Mouse (Mus musculus) urinary bladder, adult 18-20 months (tissue): ENCODE data around the gene Aldh1l1.

Experiments used
- DNase-seq, 2 experiments: peaks; one replicate each; pipeline ENCODE4 v3.0.0; 2022; ENCODE audit warnings: low spot score in 2 of 2, mixed read lengths in 2 of 2

Aldh1l1 gene

DNA sequence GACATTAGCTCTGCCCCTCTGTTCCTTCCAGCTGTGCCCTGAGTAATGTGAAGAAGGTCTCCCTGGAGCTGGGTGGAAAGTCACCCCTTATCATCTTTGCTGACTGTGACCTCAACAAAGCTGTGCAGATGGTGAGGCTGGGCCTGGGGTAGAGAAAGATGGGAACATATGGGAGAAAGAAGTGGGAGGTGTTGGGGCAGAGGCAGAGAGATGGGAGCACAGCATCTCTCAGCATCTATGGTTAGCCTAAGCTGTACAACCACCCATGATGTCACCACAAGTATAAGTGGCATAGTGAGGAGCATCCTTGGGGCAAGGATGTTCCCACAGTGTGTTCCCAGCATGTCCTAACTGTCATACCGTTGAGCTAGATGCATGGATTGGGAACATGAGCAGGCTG, 104.5 kb downstream of the Aldh1l1 start:
- no peak for DNase-seq

DNA sequence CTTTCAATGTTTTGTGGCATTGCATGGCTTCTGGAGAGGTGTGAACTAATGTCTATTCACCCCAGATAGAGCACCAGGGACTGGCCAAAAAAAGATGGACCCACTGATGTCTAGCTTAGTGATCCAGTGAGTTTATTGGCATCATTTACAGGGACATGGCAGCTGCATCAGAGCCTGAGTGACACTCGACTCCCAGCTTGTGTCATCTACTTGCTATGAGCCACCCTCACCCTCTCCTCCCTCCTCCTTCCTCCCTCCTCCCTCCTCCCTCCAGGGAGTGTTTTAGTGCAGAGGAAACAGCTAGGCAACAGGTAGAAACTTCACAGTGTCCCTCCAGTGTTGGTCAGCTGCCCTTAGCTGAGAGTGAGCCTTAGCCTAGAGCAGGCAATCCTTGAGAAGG, 108.7 kb downstream of the Aldh1l1 start:
- DNase-seq = no peak

DNA sequence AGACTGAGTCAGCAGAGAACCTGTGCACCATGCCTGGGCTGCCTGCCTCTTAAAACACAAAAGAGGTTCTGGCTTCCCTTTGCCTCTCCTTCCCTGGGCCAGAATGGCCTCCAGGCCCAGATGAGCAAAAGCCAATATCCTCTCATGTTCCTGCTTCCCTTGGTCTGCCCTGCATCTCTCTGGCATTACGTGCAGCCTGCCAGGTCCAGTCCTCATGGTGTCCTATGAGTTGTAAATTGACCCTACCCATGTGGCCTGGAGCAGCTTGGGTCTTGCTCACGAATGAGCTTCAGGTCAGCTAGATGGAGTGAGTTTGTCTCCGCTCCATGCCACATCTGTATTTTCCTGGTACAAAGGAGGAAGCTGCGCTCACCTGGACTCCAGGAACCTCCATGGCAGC, 110.8 kb downstream of the Aldh1l1 start:
- no peak for DNase-seq

DNA sequence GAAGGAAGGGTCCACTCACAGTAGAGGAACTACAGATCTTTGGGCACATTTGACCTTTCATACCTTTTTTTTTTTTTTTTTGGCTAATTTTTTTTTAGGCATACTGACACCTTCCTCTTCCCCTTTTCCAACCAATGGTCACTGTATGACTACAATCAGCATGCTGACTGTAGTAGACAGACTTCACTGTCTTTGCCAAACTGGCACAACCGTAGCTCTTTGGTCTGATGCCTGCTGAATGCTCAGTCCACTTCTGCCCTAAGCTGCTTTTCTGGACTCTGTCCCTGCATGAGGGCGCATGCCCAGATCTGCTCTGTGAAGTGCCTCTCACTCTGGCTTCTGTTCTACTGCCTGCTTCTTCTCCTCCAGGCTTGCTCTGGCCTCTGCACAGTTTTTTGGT, 111.4 kb downstream of the Aldh1l1 start:
- no peak for DNase-seq

DNA sequence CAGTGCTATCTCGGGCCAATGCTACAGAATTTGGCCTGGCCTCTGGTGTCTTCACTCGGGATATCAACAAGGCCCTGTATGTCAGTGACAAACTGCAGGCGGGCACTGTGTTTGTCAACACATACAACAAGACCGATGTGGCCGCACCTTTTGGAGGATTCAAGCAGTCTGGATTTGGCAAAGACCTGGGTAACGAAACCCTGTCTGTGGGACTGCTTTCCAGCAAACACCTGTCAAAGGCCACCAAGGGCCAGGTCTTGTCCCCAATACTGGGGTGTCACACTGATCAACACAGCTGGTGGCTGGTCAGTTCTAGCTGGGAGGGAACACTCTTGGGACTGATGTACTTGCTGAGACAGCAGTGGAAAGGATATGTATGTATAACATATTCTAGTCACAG, 112.0 kb downstream of the Aldh1l1 start:
- DNase-seq = no peak

DNA sequence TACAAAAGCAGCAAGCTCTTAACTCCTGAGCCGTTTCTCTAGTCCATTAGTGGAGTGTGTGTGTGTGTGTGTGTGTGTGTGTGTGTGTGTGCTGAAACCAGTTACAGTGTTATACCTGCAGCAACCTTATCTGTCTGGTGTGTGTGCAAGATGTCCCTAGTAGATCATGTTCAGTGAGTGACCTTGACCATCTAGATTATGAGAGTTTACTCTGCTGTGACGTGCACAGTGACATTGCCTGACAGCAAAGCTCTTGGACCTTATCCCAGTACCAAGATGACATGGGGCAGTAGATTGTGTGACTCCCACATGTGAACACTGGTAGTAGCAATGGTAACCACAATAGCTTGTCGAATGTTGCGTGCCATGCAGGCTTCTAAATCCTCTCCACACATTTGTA, 114.1 kb downstream of the Aldh1l1 start:
- DNase-seq = no peak

DNA sequence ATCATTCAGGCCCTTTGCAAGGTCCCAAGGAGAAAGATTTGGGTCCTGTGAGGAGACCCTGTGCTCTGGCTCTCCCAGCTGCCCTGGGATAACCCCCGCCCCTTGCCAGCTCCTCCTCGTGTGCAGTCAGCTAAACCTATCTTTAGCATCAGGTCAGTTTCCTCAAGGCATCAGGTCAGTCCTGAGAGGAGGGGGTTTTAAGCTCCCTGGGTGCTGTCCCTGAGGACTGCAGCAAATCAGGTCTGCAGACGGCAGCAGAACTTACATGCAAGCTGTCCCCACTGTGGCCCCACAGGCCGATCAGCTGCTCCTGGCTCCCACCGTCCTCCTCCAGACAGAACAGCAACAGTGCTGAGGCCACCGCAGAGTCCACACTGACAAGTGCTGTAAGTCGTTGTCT, 115.5 kb downstream of the Aldh1l1 start:
- DNase-seq = no peak

DNA sequence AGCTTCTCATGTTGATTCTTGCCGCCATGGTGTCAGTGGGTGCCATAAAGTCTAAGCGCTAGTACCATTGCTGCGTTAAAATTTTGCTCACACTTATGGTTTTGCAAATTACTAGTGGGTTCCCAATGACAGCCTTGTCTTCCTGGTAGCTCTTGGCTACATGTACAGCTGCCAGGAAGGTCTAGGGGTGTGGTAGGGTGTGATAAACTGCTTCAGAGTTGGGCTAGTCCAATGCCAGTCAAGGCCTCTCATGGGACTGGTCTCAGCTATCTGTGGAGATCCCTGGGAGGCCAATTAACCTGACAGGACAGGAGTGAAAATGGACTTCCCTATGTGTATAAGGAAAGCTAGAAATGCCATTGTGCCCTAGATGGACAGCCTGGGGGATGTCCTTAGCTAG, 116.1 kb downstream of the Aldh1l1 start:
- DNase-seq = no peak

DNA sequence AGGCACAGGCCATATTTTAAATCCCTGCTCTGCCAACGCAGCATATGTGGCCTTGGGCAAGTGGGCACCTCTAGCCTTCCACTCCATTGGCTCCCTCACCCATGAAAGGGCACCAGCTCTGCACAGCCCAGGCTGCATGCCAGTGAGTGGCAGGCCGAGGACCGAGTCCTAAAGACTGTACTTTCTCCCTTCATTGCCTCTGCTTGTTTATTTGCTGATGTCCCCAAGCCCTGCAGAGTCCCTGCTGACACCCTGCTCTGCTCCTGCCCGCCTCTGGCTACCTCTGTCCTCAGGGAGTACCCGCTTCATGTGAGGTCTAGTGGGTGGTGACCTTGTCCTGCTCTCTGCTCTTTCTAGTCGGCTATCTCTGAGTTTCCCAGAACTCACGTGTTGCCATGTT, 116.9 kb downstream of the Aldh1l1 start:
- DNase-seq = no peak

DNA sequence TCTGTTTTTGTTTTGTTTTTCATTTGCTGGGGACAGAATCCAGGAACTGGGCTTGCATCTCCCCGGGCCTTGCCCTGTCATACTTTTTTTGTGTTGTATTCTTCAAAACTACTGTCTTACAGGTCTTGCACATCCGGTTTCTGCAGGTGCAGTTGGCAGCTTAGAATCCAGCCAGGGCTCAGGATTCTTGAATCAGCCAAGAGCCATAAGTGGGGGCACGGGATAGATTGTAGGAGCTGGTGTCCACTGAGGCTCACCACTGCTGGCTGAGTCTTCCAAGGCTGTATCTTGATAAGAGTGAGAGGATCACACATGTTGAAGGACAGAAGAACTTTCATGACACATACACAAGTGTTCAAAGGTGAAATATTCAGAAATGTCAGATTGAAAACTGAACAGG, 117.9 kb downstream of the Aldh1l1 start:
- DNase-seq = no peak

DNA sequence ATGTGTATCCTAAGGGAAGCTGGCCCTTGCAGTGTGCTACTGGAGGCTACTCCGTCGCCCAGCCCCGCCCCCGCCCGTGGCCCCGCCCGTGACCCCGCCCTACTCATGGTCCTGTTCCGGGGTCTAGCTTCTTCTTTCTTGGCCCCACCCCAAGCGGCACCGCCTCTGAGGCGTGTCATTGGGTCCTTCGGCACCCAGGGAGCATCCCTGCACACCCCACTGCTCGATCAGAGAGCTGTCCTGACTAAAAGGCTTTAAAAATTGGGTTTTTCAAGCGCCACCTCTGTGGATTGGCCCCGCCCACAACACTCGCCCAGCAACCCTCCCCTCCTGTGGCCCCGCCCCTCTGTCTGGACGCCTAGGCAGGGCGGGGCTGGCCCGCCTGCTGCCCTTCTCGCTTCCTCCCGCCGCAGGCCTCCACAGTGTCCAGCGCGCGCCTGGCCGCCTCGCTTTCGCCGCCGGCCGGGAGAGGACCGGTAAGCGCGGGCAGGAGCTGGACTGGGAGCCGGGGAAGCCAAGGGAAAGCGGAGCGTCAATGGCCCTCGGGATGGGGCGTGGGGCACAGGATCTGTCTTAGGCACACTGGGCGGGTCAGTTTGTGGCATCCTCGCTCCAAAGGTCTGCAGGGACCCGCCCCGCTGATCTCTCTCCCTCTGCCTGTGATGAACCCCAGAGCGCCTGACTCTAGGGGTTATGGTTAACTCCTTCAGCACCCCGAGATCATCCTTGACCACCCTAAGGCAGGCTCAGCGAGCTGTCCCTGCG, 118.5 kb downstream of the Aldh1l1 start, which contains the start of gene Slc41a3:
Gene Slc41a3, plus strand, starts transcription at position 193 of the 765 bp plus-strand sequence.
- peak; percentile 85 to 92 for DNase-seq

DNA sequence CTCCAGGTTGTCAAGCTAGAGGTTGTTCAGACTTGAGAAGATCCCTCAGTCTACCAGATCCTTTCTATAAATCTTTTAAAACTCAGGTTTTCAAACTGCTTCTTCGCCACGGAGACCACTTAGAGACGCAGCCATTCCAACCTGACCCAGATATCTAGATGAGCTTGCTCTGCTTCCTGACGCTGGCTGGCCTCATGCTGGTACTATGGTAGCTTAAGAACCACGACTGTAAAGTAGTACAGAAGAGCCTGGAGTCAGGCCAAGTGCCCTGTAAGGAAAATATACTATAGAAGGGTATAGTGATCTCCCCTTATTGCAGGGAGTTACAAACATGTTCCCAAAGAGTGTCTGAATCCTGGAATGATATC, 119.1 kb downstream of the Aldh1l1 start:
- no peak for DNase-seq

DNA sequence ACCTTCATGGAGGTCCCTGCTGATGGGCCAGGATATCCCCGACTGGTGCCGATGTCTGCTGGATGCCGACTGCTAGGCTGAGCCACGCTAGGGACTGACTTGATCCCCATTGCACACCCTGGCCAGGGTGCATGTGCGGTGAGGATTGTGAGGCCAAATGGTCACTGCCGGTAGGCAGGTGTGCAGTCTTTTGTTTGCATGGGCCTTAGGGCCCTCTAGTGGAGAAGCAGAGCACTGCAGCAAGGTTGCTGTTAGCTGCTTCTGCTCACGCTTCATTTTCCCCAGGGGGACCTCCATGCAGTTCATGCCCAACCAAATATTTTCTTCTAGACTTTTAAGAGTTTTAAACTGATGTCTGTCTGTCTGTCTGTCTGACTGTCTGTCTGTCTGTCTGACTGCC, 120.3 kb downstream of the Aldh1l1 start:
- peak in 1 of 2 experiments; percentile 43 for DNase-seq

DNA sequence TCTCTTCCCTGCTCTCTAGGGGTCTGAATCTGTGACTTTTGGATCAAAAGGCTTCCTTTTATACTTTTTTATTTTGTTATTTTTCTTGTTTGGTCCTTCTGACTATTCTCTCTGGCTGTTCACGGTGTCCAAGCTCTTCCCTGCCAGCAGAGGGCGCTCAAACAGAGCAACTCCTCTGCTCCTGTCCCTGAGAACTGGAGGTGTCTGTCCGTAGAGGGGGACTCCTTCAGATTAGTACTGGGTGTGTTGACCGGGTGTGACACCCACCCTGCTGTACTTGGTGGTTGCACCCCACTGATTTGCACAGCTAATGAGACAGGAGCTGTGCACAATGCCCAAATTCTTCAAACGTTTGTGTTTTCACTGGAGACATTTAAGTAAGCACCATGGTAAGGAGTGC, 121.0 kb downstream of the Aldh1l1 start:
- no peak for DNase-seq

DNA sequence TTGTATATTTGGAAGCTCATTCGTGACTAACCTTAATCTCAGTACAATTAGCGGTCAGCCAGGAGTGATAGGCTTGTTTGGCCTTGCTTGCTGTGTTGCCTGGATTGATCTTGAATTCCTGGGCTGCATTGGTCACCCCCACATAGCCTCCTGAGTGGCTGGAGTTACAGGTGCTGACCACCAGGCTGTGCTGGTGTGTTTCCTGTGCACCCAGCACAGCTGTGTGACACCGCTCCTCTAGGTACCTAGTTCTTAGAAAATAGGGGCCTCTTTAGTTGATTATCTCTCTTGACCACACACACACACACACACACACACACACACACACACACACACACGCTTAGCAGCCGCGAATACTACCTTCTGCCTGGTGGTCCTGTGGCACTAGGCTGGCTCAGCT, 122.0 kb downstream of the Aldh1l1 start:
- DNase-seq = no peak

DNA sequence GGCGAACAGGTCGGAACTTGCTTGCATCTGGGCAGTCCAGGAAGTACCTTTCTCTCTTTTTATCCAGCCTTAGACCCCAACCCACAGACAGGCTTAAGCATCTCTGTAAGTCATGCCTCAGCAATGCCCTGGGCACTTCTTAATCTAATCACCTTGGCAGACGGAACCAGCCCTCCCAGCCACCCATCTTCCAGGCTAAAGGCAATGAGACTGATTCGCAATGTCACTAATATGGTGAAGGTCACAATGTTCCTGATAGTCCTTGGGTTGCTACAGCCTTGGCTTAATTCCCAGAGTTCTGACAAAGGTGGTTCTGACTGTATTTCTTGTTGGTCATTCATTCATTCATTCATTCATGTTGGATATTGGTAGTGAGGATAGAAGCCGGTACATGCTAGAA, 124.0 kb downstream of the Aldh1l1 start:
- DNase-seq = no peak

DNA sequence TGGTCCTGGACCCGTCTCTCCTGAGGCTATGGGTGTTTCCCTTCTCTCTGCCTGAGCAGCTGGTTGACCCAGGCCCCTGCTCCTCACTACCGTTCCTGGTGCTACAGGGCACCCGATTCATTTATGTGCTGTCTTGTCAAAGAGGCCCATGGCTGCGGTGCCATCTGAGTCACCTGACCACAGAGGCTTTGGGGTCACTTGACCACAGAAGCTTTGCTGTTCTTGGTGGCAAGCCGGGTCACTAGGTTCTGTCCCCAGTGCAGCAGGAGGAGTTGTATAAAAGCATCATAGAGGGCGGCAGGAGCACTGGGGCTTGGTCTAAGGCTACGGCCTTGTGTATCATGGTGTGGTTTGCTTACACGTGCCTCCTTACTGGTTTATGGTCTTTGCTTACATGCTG, 127.0 kb downstream of the Aldh1l1 start:
- no peak for DNase-seq

DNA sequence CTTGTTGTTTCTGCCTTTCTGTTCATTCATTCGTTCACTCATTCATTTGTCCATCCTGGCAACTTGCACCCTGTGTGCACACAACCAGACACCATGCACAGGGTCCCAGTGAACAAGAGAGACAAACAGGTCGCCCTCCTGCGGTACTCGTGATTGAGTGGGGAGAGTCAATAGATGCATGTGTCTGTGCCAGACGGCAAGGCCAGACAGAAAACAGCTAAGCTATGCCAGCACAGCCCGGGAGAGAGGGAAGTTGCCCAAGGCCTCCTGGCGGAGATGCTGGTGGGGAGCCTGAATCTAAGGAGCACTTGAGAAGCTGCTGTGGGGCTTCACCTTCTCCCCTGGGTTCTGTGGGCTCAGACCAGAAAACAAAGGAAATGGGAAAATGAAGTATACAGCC, 129.1 kb downstream of the Aldh1l1 start:
- DNase-seq = no peak

DNA sequence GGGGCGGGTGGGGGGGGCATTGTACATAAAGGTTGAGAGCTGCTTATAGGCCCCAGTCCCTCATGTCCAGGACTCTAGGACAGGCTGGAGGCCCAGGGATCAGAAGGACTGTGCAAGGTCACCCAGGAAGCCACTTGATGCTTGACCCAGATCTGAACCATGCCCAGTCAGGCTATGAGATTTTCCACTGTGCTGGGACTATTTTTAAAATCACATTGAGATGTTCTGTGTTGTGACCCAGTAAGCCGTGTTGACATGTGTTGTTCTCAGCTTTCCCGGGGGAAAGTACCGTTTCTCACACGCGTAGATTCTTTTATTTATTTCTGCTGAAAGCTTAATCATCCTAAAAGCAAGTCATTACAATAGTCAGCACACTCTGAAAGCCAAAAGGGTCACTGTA, 129.8 kb downstream of the Aldh1l1 start:
- DNase-seq = no peak

DNA sequence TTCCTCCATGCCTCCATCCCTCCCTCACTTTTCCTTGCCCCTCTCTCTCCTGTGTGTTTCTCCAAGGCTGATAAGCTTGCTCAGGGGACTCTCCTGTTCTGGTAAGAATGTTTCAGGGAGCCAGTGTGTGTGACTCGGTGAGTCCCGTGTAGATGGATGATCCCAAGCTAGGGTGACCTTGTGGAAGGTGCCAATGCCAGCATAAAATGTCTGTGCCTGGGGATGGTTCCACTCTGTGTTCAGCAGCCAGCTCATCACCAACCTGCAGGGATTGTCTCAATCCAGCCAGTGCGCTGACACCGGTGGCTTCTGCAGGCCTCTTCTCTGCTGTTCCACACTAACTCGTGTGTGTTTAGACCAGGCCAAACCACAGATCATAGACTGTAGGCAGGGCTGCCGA, 130.3 kb downstream of the Aldh1l1 start:
- DNase-seq = no peak

DNA sequence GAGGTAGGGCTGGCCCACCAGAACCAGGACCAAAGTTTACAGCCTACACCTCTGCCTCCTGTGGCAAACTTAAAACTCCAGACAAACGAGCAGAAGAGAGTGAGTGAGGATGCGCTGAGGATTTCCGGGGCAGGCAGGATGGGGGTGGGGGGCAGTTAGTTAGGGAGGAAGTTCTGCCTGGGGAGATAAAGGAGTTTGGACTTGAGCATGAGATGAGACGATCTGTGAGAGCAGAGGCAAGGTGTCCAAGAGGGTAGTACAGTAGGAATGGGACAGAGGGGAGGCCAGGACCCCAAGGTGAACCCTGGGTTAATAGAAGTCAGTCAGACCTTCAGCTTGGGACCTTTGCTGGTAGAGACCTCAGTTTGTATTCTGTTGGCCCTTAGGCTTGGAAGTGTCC, 132.0 kb downstream of the Aldh1l1 start:
- no peak for DNase-seq

DNA sequence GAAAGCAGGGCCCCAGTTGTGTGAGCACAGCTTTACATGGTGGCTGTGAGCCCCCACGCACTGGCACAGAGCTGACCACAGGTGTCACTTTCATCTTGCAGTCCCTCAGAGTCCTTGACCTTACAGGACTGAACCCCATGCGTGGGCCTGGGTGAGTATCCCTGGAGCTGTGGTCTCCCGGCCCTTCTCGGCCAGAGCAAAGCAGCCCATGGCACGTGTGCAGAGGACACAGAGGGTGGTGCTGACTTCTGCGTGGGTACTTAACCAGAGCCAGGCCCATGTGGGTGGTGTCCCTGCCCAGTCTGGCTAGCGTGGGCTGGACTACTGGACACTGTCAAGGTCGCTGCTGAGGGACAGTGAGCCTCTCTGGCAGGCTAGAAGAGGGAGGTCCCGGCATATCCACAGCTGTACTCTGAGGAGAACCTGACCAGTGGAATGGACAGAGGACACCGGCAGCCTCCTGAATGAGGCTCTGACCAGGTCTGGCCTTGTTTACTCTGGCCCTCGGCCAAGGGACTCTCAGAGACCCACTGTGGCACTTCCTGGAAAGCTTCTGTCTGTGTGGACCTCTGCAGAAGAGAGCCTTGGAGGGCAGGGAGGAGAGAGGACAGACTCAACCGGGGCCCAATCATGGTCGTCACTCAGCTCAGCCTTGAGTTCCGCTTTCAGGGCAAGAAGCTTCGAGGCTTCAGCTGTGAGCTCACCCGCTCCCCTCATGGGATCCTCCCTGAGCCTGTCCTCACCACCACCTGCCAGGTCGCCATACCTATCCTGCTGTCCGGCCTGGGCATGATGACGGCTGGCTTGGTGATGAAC, 132.8 kb downstream of the Aldh1l1 start:
- no peak for DNase-seq

DNA sequence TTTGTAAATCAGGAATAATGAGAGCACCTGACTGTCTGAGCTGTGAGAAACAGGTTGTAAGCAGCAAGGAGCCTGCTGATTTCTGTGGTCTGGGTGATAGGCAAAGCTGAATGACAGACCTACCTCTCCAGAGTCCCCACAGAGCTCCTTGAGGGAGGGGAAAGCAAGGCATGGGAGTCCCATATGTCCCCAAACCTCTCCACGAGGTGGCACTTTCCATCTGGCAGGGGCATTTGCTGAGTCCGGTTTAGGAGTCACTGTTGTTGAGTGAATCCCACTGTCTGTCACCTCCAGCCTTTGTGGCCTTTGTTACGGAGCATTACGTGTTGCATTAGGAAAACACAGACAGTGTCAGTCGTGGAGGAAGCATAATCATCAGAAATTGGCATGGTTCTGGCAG, 133.7 kb downstream of the Aldh1l1 start:
- DNase-seq = no peak
